Mouse (Mus musculus) bone marrow, adult 2 months (tissue): ENCODE measurements around the gene Ap1s3. TPM values are rescaled to one million over a fixed set of nuclear protein-coding genes. Genes with fewer than 3 reads are reported as not detected.

Source experiments
- H3K27ac ChIP-seq: fragments of 200-500 bp; 2 replicates; pipeline ENCODE4 v1.5.1; 2012; ENCODE audit warnings: low read depth, mild to moderate bottlenecking, control low read depth, inconsistent platforms, low read length; ENCODE audit not compliant: control insufficient read depth, poor library complexity, insufficient read depth
- H3K4me1 ChIP-seq: fragments of 200-500 bp; 2 replicates; pipeline ENCODE4 v1.6.1; 2011; ENCODE audit warnings: low read length; ENCODE audit not compliant: control insufficient read depth, insufficient read depth
- H3K4me3 ChIP-seq: fragments of 200-500 bp; replicated peaks from 2 replicates; pipeline ENCODE3; 2011; ENCODE audit warnings: mild to moderate bottlenecking, low read depth, low read length, control low read depth; ENCODE audit not compliant: control insufficient read depth
- CTCF ChIP-seq: fragments of 200-500 bp; IDR thresholded peaks from 2 replicates; pipeline ENCODE4 v1.5.1; 2011; ENCODE audit warnings: low read length, control low read depth; ENCODE audit not compliant: control insufficient read depth, insufficient read depth
- POLR2A ChIP-seq: fragments of 200-500 bp; IDR thresholded peaks from 2 replicates; pipeline ENCODE4 v1.6.1; 2011; ENCODE audit warnings: low read depth, mild to moderate bottlenecking, control low read depth, low read length, borderline replicate concordance; ENCODE audit not compliant: control insufficient read depth
- WGBS: fragments of 180-500 bp; shearing (Covaris S2); methylation state at CpG from one replicate; pipeline ENCODE4 v1.1.7; 2018; 5-methylcytosine and 5-hydroxymethylcytosine counted together
- polyA plus RNA-seq: library from polyadenylated mRNA; stranded (reverse); fragments of >200 nt; gene quantifications from 2 replicates; pipeline ENCODE4 v1.2.4, GENCODE M21; 2011; ENCODE audit warnings: low replicate concordance; ENCODE audit not compliant: missing spikeins, insufficient read depth, insufficient read length

Ap1s3 gene
- polyA plus RNA-seq, 1 experiment: 1.6 TPM

- TF ChIP-seq CTCF: peak; percentile 29; the same call in 1 of the 2 replicates
- no peak for TF ChIP-seq POLR2A
- no peak overlapping the region for H3K4me3 ChIP-seq
- 11% methylated on average over 5 of the region's 5 CpGs for WGBS
- H3K4me1 ChIP-seq: no peaks in the 10 kb centered on the region
- H3K27ac ChIP-seq: no peak overlapping the region
Observed at GRCm38 (mm10) chr1:79682936-79683335, 11.2 kb upstream of the Ap1s3 start.

GRCm38 (mm10) chr1:79680777-79681176, 9.0 kb upstream of the Ap1s3 start:
- H3K4me3 ChIP-seq: no peak overlapping the region
- no peaks in the 10 kb centered on the region for H3K4me1 ChIP-seq
- no peak overlapping the region for H3K27ac ChIP-seq
- WGBS: 72% methylated on average over 3 of the region's 3 CpGs
- TF ChIP-seq POLR2A (no peak), CTCF (no peak)

GRCm38 (mm10) chr1:79678117-79678684, 6.4 kb upstream of the Ap1s3 start:
- TF ChIP-seq CTCF: no peak
- WGBS: 78% methylated on average over 8 of the region's 8 CpGs
- Histone ChIP-seq H3K27ac (no peak overlapping the region), H3K4me1 (no peaks in the 10 kb centered on the region), H3K4me3 (no peak overlapping the region)

DNA sequence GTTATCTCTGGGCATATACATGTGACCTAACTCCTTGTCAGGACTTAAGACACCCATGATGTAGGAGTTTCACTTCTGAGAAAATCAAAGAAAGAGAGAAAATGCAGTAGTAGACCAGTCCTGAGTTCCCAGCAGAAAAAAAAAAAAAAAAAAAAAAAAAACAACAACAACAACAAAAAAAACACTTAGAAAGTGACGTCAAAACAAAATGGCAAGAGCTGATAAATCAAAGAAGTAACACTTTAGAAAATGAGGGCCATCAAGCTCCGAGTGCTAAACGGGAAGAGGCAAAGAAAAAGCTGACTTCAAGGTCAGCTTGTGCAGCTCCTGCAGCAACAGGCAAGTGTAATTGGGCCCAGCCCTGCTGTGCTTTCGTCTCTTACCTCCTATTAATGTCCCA, 3.9 kb upstream of the Ap1s3 start:
- Histone ChIP-seq H3K27ac (no peak overlapping the region), H3K4me1 (no peaks in the 10 kb centered on the region), H3K4me3 (no peak overlapping the region)
- WGBS: 80% methylated on average over 4 of the region's 4 CpGs
- TF ChIP-seq CTCF (no peak), POLR2A (no peak)

DNA sequence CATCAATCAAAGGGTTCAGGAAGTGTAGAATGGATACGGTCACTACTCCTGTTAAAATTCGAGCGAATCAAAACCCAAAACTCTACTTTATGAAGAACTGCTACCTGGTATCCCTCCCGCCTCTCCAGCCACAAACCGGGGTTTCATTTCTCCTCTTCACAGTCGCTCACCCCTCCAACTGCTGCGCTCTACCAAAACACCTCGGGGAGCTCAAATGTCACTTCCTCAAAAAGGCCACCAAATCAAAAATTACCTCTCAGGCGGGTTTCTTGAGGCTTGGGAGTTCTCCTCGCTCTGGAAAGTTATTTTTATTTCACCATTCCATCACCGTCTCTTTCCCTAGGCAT, 603 bp downstream of the Ap1s3 start:
- TF ChIP-seq POLR2A: no peak
- TF ChIP-seq CTCF: no peak
- Histone ChIP-seq H3K4me3 (peak overlapping the region; percentile 88), H3K4me1 (peaks cover 4% of the 10 kb centered on the region), H3K27ac (peak overlapping the region; percentile 62; the same call in 1 of the 2 replicates)
- under 1% methylated on average over 11 of the region's 11 CpGs for WGBS

GRCm38 (mm10) chr1:79669419-79669974, 2.3 kb downstream of the Ap1s3 start:
- Histone ChIP-seq H3K4me1 (peaks cover 4% of the 10 kb centered on the region), H3K4me3 (no peak overlapping the region), H3K27ac (no peak overlapping the region)
- WGBS: 55% methylated on average over 9 of the region's 9 CpGs
- no peak for TF ChIP-seq POLR2A
- TF ChIP-seq CTCF: no peak

- no peak overlapping the region for H3K27ac ChIP-seq
- WGBS: 81% methylated on average over 4 of the region's 4 CpGs
- TF ChIP-seq POLR2A (no peak), CTCF (no peak)
Observed at GRCm38 (mm10) chr1:79664911-79665310, 6.9 kb downstream of the Ap1s3 start.

DNA sequence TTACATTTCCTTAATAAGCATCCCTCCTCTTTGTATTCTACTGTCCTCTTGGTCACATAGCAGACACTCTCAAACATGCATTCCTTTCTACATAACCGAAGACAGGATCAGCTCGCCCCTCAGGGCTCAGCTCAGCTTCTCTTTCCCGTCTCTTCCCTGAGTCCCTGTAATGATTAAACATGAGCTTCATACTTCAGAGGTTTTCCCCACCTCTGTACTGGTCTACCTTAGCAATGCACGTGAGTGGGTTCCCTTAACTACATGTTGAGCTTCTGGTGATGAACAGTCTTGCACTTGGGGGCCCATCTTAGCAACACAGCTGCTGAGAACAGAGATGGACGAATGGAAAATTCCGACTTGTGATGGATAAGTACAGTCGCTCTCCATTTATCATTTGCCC, 12.2 kb downstream of the Ap1s3 start:
- no peak overlapping the region for H3K27ac ChIP-seq
- WGBS: 86% methylated on average over 7 of the region's 7 CpGs
- no peak overlapping the region for H3K4me3 ChIP-seq
- H3K4me1 ChIP-seq: no peaks in the 10 kb centered on the region
- no peak for TF ChIP-seq POLR2A
- no peak for TF ChIP-seq CTCF

More at GRCm38 (mm10) chr1:79664911-79665310, 6.9 kb downstream of the Ap1s3 start:
- Histone ChIP-seq H3K4me3 (no peak overlapping the region), H3K4me1 (peaks cover 2% of the 10 kb centered on the region; the same call in 1 of the 2 replicates)

- no peak overlapping the region for H3K27ac ChIP-seq
- H3K4me3 ChIP-seq: no peak overlapping the region
- TF ChIP-seq POLR2A (no peak), CTCF (no peak)
- H3K4me1 ChIP-seq: no peaks in the 10 kb centered on the region
- 41% methylated on average over 1 of the region's 1 CpGs for WGBS
Observed at GRCm38 (mm10) chr1:79657411-79657810, 14.4 kb downstream of the Ap1s3 start.
